In the genomic region with DNA sequence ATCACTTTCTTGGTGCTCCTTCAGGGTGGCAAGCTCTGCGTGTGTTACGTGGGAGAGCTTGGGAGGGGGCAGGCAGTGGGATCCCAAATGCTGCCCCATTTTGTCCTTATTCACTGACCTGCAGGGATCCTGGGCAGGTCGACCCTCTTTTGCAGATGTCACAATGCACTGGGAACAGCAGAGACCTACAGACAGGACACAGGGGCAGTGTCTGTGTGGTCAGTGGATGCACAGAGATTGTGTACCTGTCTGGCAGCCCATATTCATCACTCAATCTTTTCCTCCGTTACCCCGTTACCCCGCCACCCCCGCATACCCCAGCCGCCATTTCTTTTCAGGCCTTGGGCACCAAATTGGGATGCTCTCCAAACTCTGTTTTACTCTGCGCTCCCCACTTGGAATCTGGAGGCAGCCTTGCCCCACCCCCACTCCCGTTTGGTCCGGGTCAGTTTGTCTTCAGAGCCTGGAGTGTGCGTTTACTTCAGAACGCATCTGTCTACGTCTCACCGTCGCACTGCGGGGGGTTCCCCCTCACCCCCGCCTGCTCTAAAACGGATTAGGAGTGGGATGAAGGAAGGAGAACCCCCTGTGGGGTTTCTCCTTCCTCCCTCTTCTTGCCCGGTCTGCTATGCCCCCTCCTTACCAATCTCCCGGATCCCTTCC, we compare ENCODE assay signal across 12 mouse cellular contexts. TPM values are rescaled to one million over a fixed set of nuclear protein-coding genes. Genes with fewer than 3 reads are reported as not detected.
DNase-seq lines count a peak whose midpoint lies in the region; ATAC-seq and TF ChIP-seq lines count a peak whose summit lies in the region.
"Not testable (repeated sequence)": the region's sequence is repeated elsewhere in the genome, so short reads cannot be mapped to it uniquely, and the experiment has no call there.
"Had no signal": no experiment of that assay in that cellular context is flagged by ENCODE, and none has a peak within 500 bp of the region (broad histone marks: within the 10 kb centered on the region; RNA-seq: fewer than 3 reads in every experiment).

No protein-coding gene starts in this region.

- 20% methylated on average over 21 of the region's 21 CpGs for WGBS in embryonic facial prominence, embryonic 15.5 days
- WGBS in heart, embryonic 11.5 days (ENCODE audit: insufficient replicate concordance): 24% methylated on average over 18 of the region's 21 CpGs
- WGBS in hindbrain, postnatal 0 days: 41% methylated on average over 21 of the region's 21 CpGs
- WGBS in lung, embryonic 14.5 days: 13% methylated on average over 18 of the region's 21 CpGs
- WGBS in neural tube, embryonic 13.5 days: 22% methylated on average over 21 of the region's 21 CpGs
- 21% methylated on average over 21 of the region's 21 CpGs for WGBS in stomach, postnatal 0 days

- H3K4me3 ChIP-seq in embryonic facial prominence, embryonic 15.5 days (replicated peaks): peak overlapping the region; percentile 36
- H3K4me3 ChIP-seq in heart, embryonic 11.5 days (ENCODE audit: low read depth, low read length): peak overlapping the region; percentile 39
- H3K4me3 ChIP-seq in hindbrain, postnatal 0 days (ENCODE audit: low read length): peak overlapping the region; percentile 41
- H3K4me3 ChIP-seq in left cerebral cortex, adult 2 months: peak overlapping the region; percentile 48
- H3K4me3 ChIP-seq in lung, embryonic 14.5 days (ENCODE audit: low read depth, low read length): peak overlapping the region; percentile 25
- H3K4me3 ChIP-seq in neural tube, embryonic 13.5 days: peak overlapping the region; percentile 47
- H3K4me3 ChIP-seq in stomach, postnatal 0 days (ENCODE audit: low read depth, low read length): peak overlapping the region; percentile 18; the same call in 1 of the 2 replicates

- not testable (repeated sequence) for H3K4me1 ChIP-seq in embryonic facial prominence, embryonic 15.5 days; heart, embryonic 11.5 days (ENCODE audit: control insufficient read depth, insufficient read depth, low read length); hindbrain, postnatal 0 days (ENCODE audit: insufficient read depth, low read length); lung, embryonic 14.5 days (ENCODE audit: insufficient read depth); neural tube, embryonic 13.5 days (replicated peaks); stomach, postnatal 0 days (replicated peaks; ENCODE audit: control insufficient read depth, insufficient read depth)

- TF ChIP-seq EP300 in stomach, postnatal 0 days (optimal IDR thresholded peaks at IDR 0.05): not testable (repeated sequence)

- intact Hi-C loops in left cerebral cortex, adult 2 months (cut with DNase I): not testable (repeated sequence)

- peak overlapping the region; percentile 49 for H3K4me2 ChIP-seq in embryonic facial prominence, embryonic 15.5 days (replicated peaks)
- H3K4me2 ChIP-seq in heart, embryonic 11.5 days: peak overlapping the region; percentile 66
- peak overlapping the region; percentile 58 for H3K4me2 ChIP-seq in hindbrain, postnatal 0 days (ENCODE audit: low read depth, low read length)
- H3K4me2 ChIP-seq in lung, embryonic 14.5 days: peak overlapping the region; percentile 56
- peak overlapping the region; percentile 60 for H3K4me2 ChIP-seq in neural tube, embryonic 13.5 days
- H3K4me2 ChIP-seq in stomach, postnatal 0 days (replicated peaks; ENCODE audit: low read depth): peak overlapping the region; percentile 39

- peak; percentile 39 for DNase-seq in cerebellum, adult 9-11 months
- DNase-seq in hindbrain, postnatal 0 days (ENCODE audit: low spot score): peak; percentile 9
- peak; percentile 8 to 30 for DNase-seq in left cerebral cortex, adult 2 months (ENCODE audit: extremely low spot score in 1 of 2, low spot score in 2 of 2)
- peak; percentile 3 for DNase-seq in lung, embryonic 14.5 days
- DNase-seq in stomach, postnatal 0 days (ENCODE audit: low spot score): not testable (repeated sequence)

- H3K27me3 ChIP-seq in embryonic facial prominence, embryonic 15.5 days; heart, embryonic 11.5 days (ENCODE audit: control insufficient read depth, insufficient read depth, low read length); hindbrain, postnatal 0 days (ENCODE audit: insufficient read depth, low read length); lung, embryonic 14.5 days (ENCODE audit: insufficient read depth, low read length); neural tube, embryonic 13.5 days; stomach, postnatal 0 days (ENCODE audit: control insufficient read depth, insufficient read depth, low read length): not testable (repeated sequence)

- H3K27ac ChIP-seq in embryonic facial prominence, embryonic 15.5 days (replicated peaks); heart, embryonic 11.5 days (ENCODE audit: low read depth, low read length); hindbrain, postnatal 0 days; lung, embryonic 14.5 days (ENCODE audit: low read depth); neural tube, embryonic 13.5 days (replicated peaks); stomach, postnatal 0 days (replicated peaks): not testable (repeated sequence)
- peak overlapping the region; percentile 78 for H3K27ac ChIP-seq in left cerebral cortex, adult 2 months

- H3K9ac ChIP-seq in embryonic facial prominence, embryonic 15.5 days; heart, embryonic 11.5 days (ENCODE audit: low read depth, low read length); lung, embryonic 14.5 days; stomach, postnatal 0 days (ENCODE audit: low read length): not testable (repeated sequence)
- peak overlapping the region; percentile 52 for H3K9ac ChIP-seq in hindbrain, postnatal 0 days (replicated peaks; ENCODE audit: low read length)
- H3K9ac ChIP-seq in neural tube, embryonic 13.5 days: peak overlapping the region; percentile 67

- TF ChIP-seq CTCF in hindbrain, postnatal 0 days (IDR thresholded peaks at IDR 0.05; ENCODE audit: low read depth); left cerebral cortex, adult 2 months (IDR thresholded peaks at IDR 0.05); lung, embryonic 14.5 days (IDR thresholded peaks at IDR 0.05; ENCODE audit: low read depth); stomach, postnatal 0 days (IDR thresholded peaks at IDR 0.05; ENCODE audit: low read depth): not testable (repeated sequence)

- 0 out of 2 replicates have a peak, but pooled peaks have one; percentile 29 for ATAC-seq in embryonic facial prominence, embryonic 15.5 days (ENCODE audit: insufficient number of reproducible peaks, low FRiP score, low TSS enrichment, low read depth)
- not testable (repeated sequence) for ATAC-seq in heart, embryonic 11.5 days (replicated peaks; ENCODE audit: insufficient number of reproducible peaks, low FRiP score, low TSS enrichment); lung, embryonic 14.5 days (ENCODE audit: insufficient read depth); stomach, postnatal 0 days (ENCODE audit: low FRiP score, low TSS enrichment)
- peak; percentile 75 for ATAC-seq in hindbrain, postnatal 0 days
- peak; percentile 82 for ATAC-seq in neural tube, embryonic 13.5 days (ENCODE audit: low read depth)

- H3K36me3 ChIP-seq in embryonic facial prominence, embryonic 15.5 days; heart, embryonic 11.5 days (ENCODE audit: control insufficient read depth, insufficient read depth, low read length); hindbrain, postnatal 0 days (ENCODE audit: insufficient read depth, low read length); lung, embryonic 14.5 days (ENCODE audit: insufficient read depth); neural tube, embryonic 13.5 days; stomach, postnatal 0 days (ENCODE audit: control insufficient read depth, insufficient read depth, low read length): not testable (repeated sequence)

- not testable (repeated sequence) for H3K9me3 ChIP-seq in embryonic facial prominence, embryonic 15.5 days (replicated peaks); heart, embryonic 11.5 days (replicated peaks; ENCODE audit: control insufficient read depth, low read length); hindbrain, postnatal 0 days (ENCODE audit: low read length); lung, embryonic 14.5 days (ENCODE audit: low read depth, low read length); neural tube, embryonic 13.5 days; stomach, postnatal 0 days (ENCODE audit: control insufficient read depth, low read length)

RNA-seq across cellular contexts. Expression of a gene that starts 0.6 kb away (rescaled TPM):
- polyA plus RNA-seq in embryonic facial prominence, embryonic 15.5 days (2015; fragmentation: Nextera tagmentation; extraction: Ambion mirVana): 9.1 and 15.7 TPM in 2 replicates
- polyA plus RNA-seq in heart, embryonic 11.5 days (2014; fragmentation: Nextera tagmentation; extraction: Ambion mirVana): 0.61 and 0.74 TPM in 2 replicates
- total RNA-seq in hindbrain, postnatal 0 days (2014; rRNA removed): 7.0 and 8.8 TPM in 2 replicates
- 51.2 and 53.4 TPM in 2 replicates for polyA plus RNA-seq in hindbrain, postnatal 0 days (2015; fragmentation: Nextera tagmentation; extraction: Ambion mirVana)
- total RNA-seq in left cerebral cortex, adult 2 months (2021): 100 to 1,000 TPM in 1 of 2 experiments, 10 to 100 TPM in 1; 93.6 to 107 TPM
- 0.20 and 0.54 TPM in 2 replicates for polyA plus RNA-seq in lung, embryonic 14.5 days (2014; fragmentation: Nextera tagmentation; extraction: Ambion mirVana)
- 24.5 and 29.8 TPM in 2 replicates for polyA plus RNA-seq in neural tube, embryonic 13.5 days (2015; fragmentation: Nextera tagmentation; extraction: Ambion mirVana)
- polyA plus RNA-seq in stomach, postnatal 0 days (2015; fragmentation: Nextera tagmentation; extraction: Ambion mirVana): 0.51 and 0.67 TPM in 2 replicates
- polyA plus RNA-seq: erythroblast, embryonic 14.5 days had no signal

RNA-seq across cellular contexts. Expression of a gene that starts 32.5 kb away (rescaled TPM):
- polyA plus RNA-seq in embryonic facial prominence, embryonic 15.5 days (2015; fragmentation: Nextera tagmentation; extraction: Ambion mirVana): 0.11 and 0.20 TPM in 2 replicates
- not detected in 2 replicates for polyA plus RNA-seq in heart, embryonic 11.5 days (2014; fragmentation: Nextera tagmentation; extraction: Ambion mirVana)
- total RNA-seq in hindbrain, postnatal 0 days (2014; rRNA removed): not detected in 2 replicates
- not detected in 2 replicates for polyA plus RNA-seq in hindbrain, postnatal 0 days (2015; fragmentation: Nextera tagmentation; extraction: Ambion mirVana)
- total RNA-seq in left cerebral cortex, adult 2 months (2021): not detected
- polyA plus RNA-seq in lung, embryonic 14.5 days (2014; fragmentation: Nextera tagmentation; extraction: Ambion mirVana): not detected in 2 replicates
- polyA plus RNA-seq in neural tube, embryonic 13.5 days (2015; fragmentation: Nextera tagmentation; extraction: Ambion mirVana): not detected in 2 replicates
- polyA plus RNA-seq in stomach, postnatal 0 days (2015; fragmentation: Nextera tagmentation; extraction: Ambion mirVana): not detected in 2 replicates
- total RNA-seq: gastrocnemius, postnatal 4 days; layer of hippocampus, adult 18-20 months had no signal
- polyA plus RNA-seq: erythroblast, embryonic 14.5 days; liver, embryonic 16.5 days had no signal
